Mouse (Mus musculus) c-Kit-positive CD71-negative TER-119-negative erythroid progenitor cells, embryonic 14.5 days (primary cell): ENCODE results near the gene Slc25a11.

ENCODE experiments used
- DNase-seq: peaks from one replicate; pipeline ENCODE4 v3.0.0-alpha.2; 2013; ENCODE audit warnings: low read depth

Gene Slc25a11

GRCm38 (mm10) chr11:70668335-70668770 lies 21.1 kb upstream of the Slc25a11 start:
- no peak for DNase-seq

DNA sequence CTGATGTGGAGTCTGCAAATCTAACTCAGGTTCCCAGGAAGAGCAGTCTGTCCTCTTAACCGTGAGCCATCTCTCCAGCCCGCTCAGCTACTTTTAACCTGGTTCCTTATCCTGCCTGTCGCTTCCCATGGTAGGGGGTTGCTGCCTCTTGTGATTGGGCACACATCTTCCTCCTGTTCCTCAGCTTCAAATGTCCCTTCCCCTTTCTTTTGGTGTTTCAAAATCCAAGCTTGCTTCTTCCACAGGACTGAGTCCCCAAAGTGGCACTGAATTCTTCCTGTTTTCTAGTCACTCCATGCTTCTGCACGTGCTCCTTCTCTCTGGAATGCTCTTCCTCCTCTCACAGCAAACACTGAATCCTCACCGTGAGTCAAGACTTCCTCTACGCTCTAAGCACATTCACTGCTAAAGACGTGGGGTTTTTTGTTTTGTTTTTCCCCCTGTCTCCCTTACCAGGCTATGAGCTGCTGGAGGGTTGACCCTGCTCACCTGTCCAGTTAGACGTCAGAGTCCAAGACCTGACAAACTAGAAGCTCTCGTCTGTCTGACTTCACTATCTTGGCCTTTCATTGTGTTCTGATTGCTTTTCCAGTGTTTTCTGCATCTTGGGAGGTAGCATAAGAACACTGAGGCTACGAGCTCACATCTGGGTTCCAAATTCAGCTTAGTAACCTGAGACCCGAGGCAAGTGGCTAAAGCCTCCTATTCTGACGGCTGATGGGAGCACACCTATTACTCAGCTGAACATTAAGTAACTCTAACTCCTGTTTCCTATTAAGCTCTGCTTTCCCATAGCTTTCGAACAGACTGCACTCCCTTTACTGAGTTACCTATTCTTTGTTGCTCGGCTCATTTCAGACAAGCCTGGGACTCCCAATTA lies 20.2 kb upstream of the Slc25a11 start:
- DNase-seq = no peak

DNA sequence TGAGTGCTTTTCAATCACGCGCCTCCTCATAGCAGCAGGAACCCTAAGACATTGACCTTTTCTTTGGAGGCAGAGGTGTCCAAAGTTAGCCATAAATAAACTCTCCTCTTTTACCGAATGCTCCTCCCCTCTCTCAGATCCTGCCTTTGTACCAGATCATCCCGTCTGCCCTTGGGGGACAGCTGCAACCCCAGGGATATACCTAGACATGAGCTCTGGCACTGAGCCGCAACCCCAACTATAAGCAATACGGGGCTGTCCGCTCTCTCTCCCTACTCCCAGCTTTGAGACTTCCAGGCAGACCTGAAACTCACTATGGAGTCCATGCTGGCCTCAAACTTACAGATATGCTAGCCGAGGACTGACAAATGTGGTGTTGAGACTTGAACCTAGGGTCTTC lies 19.4 kb upstream of the Slc25a11 start:
- no peak for DNase-seq

GRCm38 (mm10) chr11:70664741-70665140 lies 17.5 kb upstream of the Slc25a11 start:
- no peak for DNase-seq

- no peak for DNase-seq
Observed at GRCm38 (mm10) chr11:70663957-70664356, 16.7 kb upstream of the Slc25a11 start.

DNA sequence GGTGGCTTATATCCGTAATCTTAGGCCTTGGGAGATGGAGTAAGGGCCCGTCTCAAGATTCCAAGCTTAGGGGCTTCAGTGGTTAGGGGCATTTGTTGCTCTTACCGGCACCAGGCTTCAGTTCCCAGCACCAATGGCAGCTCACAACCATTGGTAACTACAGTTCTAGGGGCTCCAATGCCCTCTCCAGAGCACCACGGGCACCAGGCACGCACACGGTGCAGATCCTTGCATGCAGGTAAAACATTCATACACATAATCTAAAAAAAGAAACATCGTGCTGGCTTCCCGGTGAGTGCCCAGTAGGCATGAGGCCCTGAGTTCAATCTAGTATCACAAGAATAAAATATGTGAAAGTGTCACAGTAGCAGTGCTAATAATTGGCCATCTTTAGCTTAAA lies 15.8 kb upstream of the Slc25a11 start:
- DNase-seq = no peak

DNA sequence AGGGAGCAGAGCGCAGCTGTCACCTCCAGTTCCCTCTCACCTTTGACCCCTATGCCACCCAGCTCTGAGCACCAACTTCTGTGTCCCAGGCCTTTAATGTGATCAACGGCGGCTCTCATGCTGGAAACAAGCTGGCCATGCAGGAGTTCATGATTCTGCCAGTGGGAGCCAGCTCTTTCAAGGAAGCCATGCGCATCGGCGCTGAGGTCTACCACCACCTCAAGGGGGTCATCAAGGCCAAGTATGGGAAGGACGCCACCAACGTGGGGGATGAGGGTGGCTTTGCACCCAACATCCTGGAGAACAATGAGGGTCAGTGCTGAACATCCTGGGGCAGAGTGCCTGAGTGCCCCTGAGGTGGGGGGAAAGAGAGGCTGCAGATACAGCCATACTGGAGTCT lies 13.3 kb upstream of the Slc25a11 start:
- no peak for DNase-seq

DNA sequence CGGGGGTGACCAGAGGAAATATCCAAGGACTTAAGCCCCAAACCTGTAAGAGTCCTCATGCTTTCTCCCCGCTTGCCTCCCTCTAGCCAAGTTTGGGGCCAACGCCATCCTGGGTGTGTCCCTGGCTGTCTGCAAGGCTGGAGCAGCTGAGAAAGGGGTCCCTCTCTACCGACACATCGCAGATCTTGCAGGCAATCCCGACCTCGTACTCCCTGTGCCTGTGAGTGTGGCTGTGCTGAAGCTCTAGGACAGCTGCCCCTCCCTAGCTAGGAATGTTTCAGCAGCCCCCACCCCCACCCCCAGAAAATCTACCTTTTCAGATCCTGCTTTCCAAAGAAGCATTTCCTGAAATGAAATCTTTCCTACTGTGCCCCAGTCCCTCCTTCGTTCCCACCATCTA lies 11.7 kb upstream of the Slc25a11 start:
- DNase-seq = no peak

GRCm38 (mm10) chr11:70658521-70658920 lies 11.2 kb upstream of the Slc25a11 start:
- DNase-seq = no peak

DNA sequence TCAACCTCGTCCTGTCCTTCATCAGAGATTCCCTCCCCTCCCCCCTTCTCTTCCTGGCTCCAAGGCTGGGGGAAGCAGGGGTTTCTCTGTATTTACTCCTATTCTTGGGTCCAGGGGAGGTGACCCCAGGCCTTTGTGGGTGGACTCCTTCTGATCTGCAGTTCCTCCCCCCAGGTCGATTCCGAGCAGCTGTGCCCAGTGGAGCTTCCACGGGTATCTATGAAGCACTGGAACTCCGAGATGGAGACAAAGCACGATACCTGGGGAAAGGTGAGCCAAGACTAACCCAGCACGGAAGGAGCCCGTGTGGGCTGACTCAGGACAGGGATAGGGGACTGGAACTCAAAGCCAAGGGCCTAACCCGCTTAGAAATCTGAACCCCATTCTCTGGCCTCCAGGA lies 10.7 kb upstream of the Slc25a11 start:
- DNase-seq = no peak

DNA sequence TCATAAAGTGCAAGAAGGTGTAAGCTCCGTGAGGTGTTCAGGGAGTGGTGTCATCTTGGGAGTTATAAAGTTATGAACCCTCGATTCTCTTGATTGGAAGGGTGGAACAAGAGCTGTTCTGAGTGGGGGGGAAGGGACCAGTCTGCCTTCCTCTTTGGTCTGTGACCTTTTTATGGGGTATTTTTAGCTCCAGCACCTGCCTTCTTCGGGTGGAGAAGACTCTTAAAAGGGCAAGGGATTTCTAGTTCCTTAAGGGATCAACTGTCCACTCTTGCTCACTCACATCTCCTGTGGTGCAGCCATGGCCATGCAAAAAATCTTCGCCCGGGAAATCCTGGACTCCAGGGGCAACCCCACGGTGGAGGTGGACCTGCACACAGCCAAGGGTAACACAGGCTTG lies 10.3 kb upstream of the Slc25a11 start:
- no peak for DNase-seq

- DNase-seq = no peak
Observed at GRCm38 (mm10) chr11:70656964-70657363, 9.7 kb upstream of the Slc25a11 start, which contains the start of gene Eno3. Gene Eno3 (plus strand): TSS chr11:70657202.

GRCm38 (mm10) chr11:70656456-70656927 lies 9.2 kb upstream of the Slc25a11 start:
- no peak for DNase-seq

GRCm38 (mm10) chr11:70655571-70656455 lies 8.5 kb upstream of the Slc25a11 start:
- no peak for DNase-seq

DNA sequence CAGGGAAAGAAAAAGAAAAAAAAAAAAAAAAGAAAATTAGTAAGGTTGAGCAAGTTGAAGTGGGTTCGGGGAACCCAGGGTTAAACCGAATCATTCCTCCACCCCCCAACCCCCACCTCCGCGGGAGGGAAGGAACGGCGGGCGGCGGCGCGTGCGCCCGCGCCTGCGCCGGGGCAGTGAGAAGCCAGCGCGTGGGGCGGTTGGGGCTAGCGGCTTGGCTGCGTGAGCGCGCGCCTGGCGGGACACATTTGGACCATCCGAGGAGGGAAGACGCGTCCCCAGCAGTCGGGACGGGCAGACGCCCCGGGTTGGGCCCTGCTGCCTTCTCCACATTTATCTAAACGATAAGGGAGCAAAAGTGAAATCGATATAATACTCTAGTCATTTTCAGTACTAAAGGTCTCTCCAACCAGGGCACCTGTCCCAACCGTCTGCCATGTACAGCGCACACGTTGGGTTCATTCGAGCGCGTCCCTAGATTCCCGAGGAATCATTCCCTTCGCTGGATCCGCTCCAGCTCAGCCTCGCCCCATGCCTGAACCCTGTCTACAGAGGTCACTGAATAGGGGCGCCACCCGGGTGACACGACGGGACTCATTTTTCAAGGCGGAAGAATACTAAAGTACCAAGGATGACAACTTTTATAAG lies 7.8 kb upstream of the Slc25a11 start:
- DNase-seq = no peak

DNA sequence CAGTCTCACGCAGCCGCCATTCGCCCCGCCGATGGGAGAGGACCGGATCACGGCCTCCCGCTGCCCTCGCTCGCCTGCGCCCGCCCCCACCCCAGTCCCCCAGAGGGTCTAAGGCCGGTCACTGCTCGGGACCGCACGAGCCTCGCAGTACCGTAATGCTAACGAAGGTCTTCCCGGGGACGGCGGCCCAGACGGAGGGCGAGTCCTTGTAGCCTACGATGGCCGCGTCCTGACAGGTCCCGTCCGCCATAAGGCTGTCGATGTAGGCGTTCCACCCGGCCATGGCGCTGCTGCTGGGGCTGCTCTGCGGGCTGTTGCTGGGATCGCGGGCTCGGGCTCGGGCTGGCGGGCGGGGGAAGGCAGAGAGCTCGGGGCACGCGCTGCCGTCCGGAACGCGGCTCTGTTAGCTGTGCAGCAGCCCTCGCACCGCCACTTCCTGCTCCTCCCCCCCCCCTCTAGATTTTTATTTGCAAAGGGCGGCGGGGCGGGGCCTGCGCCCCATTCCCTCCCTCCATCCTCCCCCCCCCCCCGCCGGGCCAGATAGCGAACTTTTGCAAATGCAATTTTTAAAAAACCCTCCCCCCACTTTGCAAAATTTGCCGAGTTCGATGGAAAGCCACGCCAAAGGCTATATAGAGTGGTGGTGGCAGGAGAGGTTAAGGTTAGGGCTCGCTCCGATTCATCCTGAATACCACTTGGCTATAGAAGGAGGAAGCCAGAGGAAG lies 7.1 kb upstream of the Slc25a11 start, which contains the start of gene Pfn1:
Gene Pfn1 (minus strand): TSS at position 447 of the 725 bp plus-strand sequence.
- DNase-seq = peak; percentile 75

- DNase-seq = no peak
Observed at GRCm38 (mm10) chr11:70653345-70654197, 6.3 kb upstream of the Slc25a11 start.

DNA sequence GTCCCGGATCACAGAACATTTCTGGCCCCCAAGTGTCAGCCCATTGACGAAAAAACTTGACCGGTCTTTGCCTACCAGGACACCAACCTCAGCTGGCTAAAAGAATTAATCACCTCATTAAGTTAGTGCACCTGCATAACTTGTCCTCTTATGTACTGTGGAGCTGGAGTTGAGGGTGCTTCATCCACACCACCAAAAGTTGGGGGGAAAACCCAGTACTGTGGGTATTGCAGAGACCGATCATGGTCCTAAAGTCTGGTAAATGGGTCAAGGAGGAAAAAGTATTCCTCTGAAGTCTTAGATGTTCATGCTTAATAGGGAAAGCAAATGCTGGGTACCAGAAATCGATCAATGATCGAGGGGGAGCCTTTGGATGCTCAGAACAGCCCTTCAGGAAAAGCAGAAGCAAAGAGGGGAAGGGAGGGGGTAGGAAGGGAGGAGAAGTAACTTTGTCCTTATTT lies 5.6 kb upstream of the Slc25a11 start:
- no peak for DNase-seq

DNA sequence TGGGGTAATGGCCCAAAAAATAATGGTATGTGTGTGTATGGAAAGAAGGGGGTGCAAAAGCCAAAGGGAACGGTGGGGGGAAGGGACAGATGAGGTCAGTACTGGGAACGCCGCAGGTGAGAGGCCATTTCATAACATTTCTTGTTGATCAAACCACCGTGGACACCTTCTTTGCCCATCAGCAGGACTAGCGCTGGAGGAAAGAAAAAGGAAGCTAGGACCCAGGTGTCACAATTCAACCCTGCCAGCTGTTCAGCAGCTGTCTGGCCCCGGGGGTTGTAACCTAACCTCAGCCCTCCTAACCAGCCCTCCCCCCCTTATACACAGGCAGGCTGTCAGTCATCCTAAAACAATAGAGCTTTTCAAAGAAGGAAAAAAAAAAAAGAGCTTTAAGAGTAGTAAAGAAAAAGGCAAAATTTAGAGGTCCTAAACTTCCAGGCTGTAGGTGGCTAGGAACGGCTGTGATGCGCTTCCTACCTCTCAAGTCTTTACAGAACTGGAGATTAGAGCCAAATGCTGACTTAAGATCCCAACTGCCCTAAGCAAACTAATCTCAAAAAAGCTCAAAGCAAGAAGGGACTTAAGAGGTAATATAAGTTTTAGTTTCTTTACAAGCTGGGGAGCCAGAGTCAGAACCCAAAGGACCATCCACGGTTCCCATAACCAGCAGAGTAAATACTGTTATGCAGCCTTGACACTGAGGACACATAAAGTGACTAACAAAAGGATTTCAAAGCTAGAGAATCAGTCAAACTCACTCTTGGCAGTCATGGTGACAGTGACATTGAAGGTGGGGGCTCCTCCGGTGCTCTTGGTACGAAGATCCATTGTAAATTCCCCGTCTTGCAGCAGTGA lies 5.0 kb upstream of the Slc25a11 start:
- DNase-seq = no peak
